Mouse (Mus musculus): Measurements from ENCODE around the gene Gsg1l. TPM values are rescaled to one million over a fixed set of nuclear protein-coding genes. Genes with fewer than 3 reads are reported as not detected.

The Gsg1l gene
- polyA plus RNA-seq, 1 experiment: not detected

GRCm38 (mm10) chr7:125868570-125868969 is 213.6 kb downstream of the Gsg1l start:
- Histone ChIP-seq H3K9me3 (replicated peaks; ENCODE audit: control insufficient read depth, insufficient read depth, low read length, poor library complexity, severe bottlenecking) (no peaks in the 10 kb centered on the region), H3K27ac (ENCODE audit: insufficient read depth, low read length) (no peak overlapping the region), H3K9ac (ENCODE audit: low read depth, poor library complexity, severe bottlenecking) (no peak overlapping the region), H3K4me3 (ENCODE audit: low read depth, low read length) (no peak overlapping the region), H3K36me3 (ENCODE audit: control insufficient read depth, insufficient read depth, low read length, poor library complexity, severe bottlenecking) (no peaks in the 10 kb centered on the region), H3K27me3 (ENCODE audit: control insufficient read depth, insufficient read depth, low read length, poor library complexity, severe bottlenecking) (no peaks in the 10 kb centered on the region), H3K4me1 (ENCODE audit: control insufficient read depth, insufficient read depth, low read length) (peaks cover 2% of the 10 kb centered on the region)
- TF ChIP-seq POLR2A (IDR thresholded peaks at IDR 0.05; ENCODE audit: insufficient read depth, low read length): no peak
- no peak for TF ChIP-seq EP300 (IDR thresholded peaks at IDR 0.05; ENCODE audit: insufficient read depth, low read depth, low read length)
- no peak for TF ChIP-seq CTCF (IDR thresholded peaks at IDR 0.05; ENCODE audit: low read depth, low read length)

GRCm38 (mm10) chr7:125865234-125865633 is 217.0 kb downstream of the Gsg1l start:
- Histone ChIP-seq H3K9ac (ENCODE audit: low read depth, poor library complexity, severe bottlenecking) (no peak overlapping the region), H3K9me3 (replicated peaks; ENCODE audit: control insufficient read depth, insufficient read depth, low read length, poor library complexity, severe bottlenecking) (no peaks in the 10 kb centered on the region), H3K27me3 (ENCODE audit: control insufficient read depth, insufficient read depth, low read length, poor library complexity, severe bottlenecking) (no peaks in the 10 kb centered on the region), H3K27ac (ENCODE audit: insufficient read depth, low read length) (no peak overlapping the region), H3K36me3 (ENCODE audit: control insufficient read depth, insufficient read depth, low read length, poor library complexity, severe bottlenecking) (no peaks in the 10 kb centered on the region), H3K4me1 (ENCODE audit: control insufficient read depth, insufficient read depth, low read length) (no peaks in the 10 kb centered on the region), H3K4me3 (ENCODE audit: low read depth, low read length) (no peak overlapping the region)
- TF ChIP-seq CTCF (IDR thresholded peaks at IDR 0.05; ENCODE audit: low read depth, low read length): no peak
- no peak for TF ChIP-seq POLR2A (IDR thresholded peaks at IDR 0.05; ENCODE audit: insufficient read depth, low read length)

- H3K9me3 ChIP-seq (replicated peaks; ENCODE audit: control insufficient read depth, insufficient read depth, low read length, poor library complexity, severe bottlenecking): no peaks in the 10 kb centered on the region
- H3K4me3 ChIP-seq (ENCODE audit: low read depth, low read length): no peak overlapping the region
- no peaks in the 10 kb centered on the region for H3K27me3 ChIP-seq (ENCODE audit: control insufficient read depth, insufficient read depth, low read length, poor library complexity, severe bottlenecking)
- no peaks in the 10 kb centered on the region for H3K4me1 ChIP-seq (ENCODE audit: control insufficient read depth, insufficient read depth, low read length)
- no peak overlapping the region for H3K27ac ChIP-seq (ENCODE audit: insufficient read depth, low read length)
- no peaks in the 10 kb centered on the region for H3K36me3 ChIP-seq (ENCODE audit: control insufficient read depth, insufficient read depth, low read length, poor library complexity, severe bottlenecking)
- no peak for TF ChIP-seq CTCF (IDR thresholded peaks at IDR 0.05; ENCODE audit: low read depth, low read length)
- TF ChIP-seq POLR2A (IDR thresholded peaks at IDR 0.05; ENCODE audit: insufficient read depth, low read length): no peak
- TF ChIP-seq EP300 (IDR thresholded peaks at IDR 0.05; ENCODE audit: insufficient read depth, low read depth, low read length): no peak
- H3K9ac ChIP-seq (ENCODE audit: low read depth, poor library complexity, severe bottlenecking): no peak overlapping the region
Observed at GRCm38 (mm10) chr7:125864026-125864425, 218.2 kb downstream of the Gsg1l start.

- Histone ChIP-seq H3K9me3 (replicated peaks; ENCODE audit: control insufficient read depth, insufficient read depth, low read length, poor library complexity, severe bottlenecking) (no peaks in the 10 kb centered on the region), H3K27me3 (ENCODE audit: control insufficient read depth, insufficient read depth, low read length, poor library complexity, severe bottlenecking) (no peaks in the 10 kb centered on the region), H3K9ac (ENCODE audit: low read depth, poor library complexity, severe bottlenecking) (no peak overlapping the region), H3K27ac (ENCODE audit: insufficient read depth, low read length) (no peak overlapping the region), H3K36me3 (ENCODE audit: control insufficient read depth, insufficient read depth, low read length, poor library complexity, severe bottlenecking) (no peaks in the 10 kb centered on the region), H3K4me3 (ENCODE audit: low read depth, low read length) (no peak overlapping the region), H3K4me1 (ENCODE audit: control insufficient read depth, insufficient read depth, low read length) (no peaks in the 10 kb centered on the region)
- TF ChIP-seq EP300 (IDR thresholded peaks at IDR 0.05; ENCODE audit: insufficient read depth, low read depth, low read length) (no peak), POLR2A (IDR thresholded peaks at IDR 0.05; ENCODE audit: insufficient read depth, low read length) (no peak), CTCF (IDR thresholded peaks at IDR 0.05; ENCODE audit: low read depth, low read length) (no peak)
Observed at GRCm38 (mm10) chr7:125860421-125860820, 221.8 kb downstream of the Gsg1l start.

- H3K9me3 ChIP-seq (replicated peaks; ENCODE audit: control insufficient read depth, insufficient read depth, low read length, poor library complexity, severe bottlenecking): no peaks in the 10 kb centered on the region
- no peak overlapping the region for H3K27ac ChIP-seq (ENCODE audit: insufficient read depth, low read length)
- H3K27me3 ChIP-seq (ENCODE audit: control insufficient read depth, insufficient read depth, low read length, poor library complexity, severe bottlenecking): no peaks in the 10 kb centered on the region
- no peaks in the 10 kb centered on the region for H3K4me1 ChIP-seq (ENCODE audit: control insufficient read depth, insufficient read depth, low read length)
- no peak for TF ChIP-seq EP300 (IDR thresholded peaks at IDR 0.05; ENCODE audit: insufficient read depth, low read depth, low read length)
- TF ChIP-seq CTCF (IDR thresholded peaks at IDR 0.05; ENCODE audit: low read depth, low read length): no peak
- TF ChIP-seq POLR2A (IDR thresholded peaks at IDR 0.05; ENCODE audit: insufficient read depth, low read length): no peak
- H3K9ac ChIP-seq (ENCODE audit: low read depth, poor library complexity, severe bottlenecking): no peak overlapping the region
- no peaks in the 10 kb centered on the region for H3K36me3 ChIP-seq (ENCODE audit: control insufficient read depth, insufficient read depth, low read length, poor library complexity, severe bottlenecking)
- H3K4me3 ChIP-seq (ENCODE audit: low read depth, low read length): no peak overlapping the region
Observed at GRCm38 (mm10) chr7:125859564-125859963, 222.6 kb downstream of the Gsg1l start.

DNA sequence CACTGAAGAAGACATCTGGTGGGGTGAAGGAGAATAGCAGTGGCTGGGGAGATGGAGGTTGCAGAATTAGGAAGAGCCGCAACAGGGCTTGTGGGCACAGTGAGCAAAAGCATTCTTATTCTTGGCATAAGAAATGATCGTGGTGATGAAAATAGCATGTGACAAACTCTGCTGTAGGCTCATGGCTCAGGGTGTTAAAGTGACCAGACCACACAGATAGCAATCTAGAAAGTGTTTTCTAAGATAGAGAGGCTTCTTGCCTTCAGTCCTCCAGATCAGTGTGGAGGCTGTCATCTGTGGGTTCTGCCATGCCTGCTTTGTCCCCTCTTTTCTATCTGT is 234.7 kb downstream of the Gsg1l start:
- Histone ChIP-seq H3K9me3 (replicated peaks; ENCODE audit: control insufficient read depth, insufficient read depth, low read length, poor library complexity, severe bottlenecking) (no peaks in the 10 kb centered on the region), H3K4me1 (ENCODE audit: control insufficient read depth, insufficient read depth, low read length) (no peaks in the 10 kb centered on the region), H3K27me3 (ENCODE audit: control insufficient read depth, insufficient read depth, low read length, poor library complexity, severe bottlenecking) (no peaks in the 10 kb centered on the region), H3K9ac (ENCODE audit: low read depth, poor library complexity, severe bottlenecking) (no peak overlapping the region), H3K27ac (ENCODE audit: insufficient read depth, low read length) (no peak overlapping the region), H3K36me3 (ENCODE audit: control insufficient read depth, insufficient read depth, low read length, poor library complexity, severe bottlenecking) (no peaks in the 10 kb centered on the region), H3K4me3 (ENCODE audit: low read depth, low read length) (no peak overlapping the region)
- TF ChIP-seq EP300 (IDR thresholded peaks at IDR 0.05; ENCODE audit: insufficient read depth, low read depth, low read length) (no peak), CTCF (IDR thresholded peaks at IDR 0.05; ENCODE audit: low read depth, low read length) (no peak), POLR2A (IDR thresholded peaks at IDR 0.05; ENCODE audit: insufficient read depth, low read length) (no peak)

Measured in ES-Bruce4 (cell line).